Mouse (Mus musculus) gastrocnemius, postnatal 14 days (tissue): ENCODE data around the gene Slc22a20. TPM values are rescaled to one million over a fixed set of nuclear protein-coding genes. Genes with fewer than 3 reads are reported as not detected.

Source experiments
- DNase-seq: peaks from one replicate; pipeline ENCODE4 v3.0.0; 2021; ENCODE audit warnings: mixed read lengths
- intact Hi-C: fragments of 180-260 bp; cut with DNase I; formaldehyde crosslinking; loops from one replicate; pipeline ENCODE4 v1.15.1; 2025; ENCODE audit warnings: low total_unique reads
- long read RNA-seq, 2 experiments: library from polyadenylated mRNA; stranded (forward); transcript quantifications; one replicate each; pipeline ENCODE4 v2.0.0; 2021
- total RNA-seq, 2 experiments: library from RNA; stranded (reverse); gene quantifications; 2 replicates each; pipeline ENCODE4 v1.2.3; 2021

Gene Slc22a20
- total RNA-seq: not detected
- long read RNA-seq, experiment 1: 0 reads
- long read RNA-seq, experiment 2: 0 reads

- no peak for DNase-seq
- intact Hi-C loops: no loop called here
Observed at GRCm38 (mm10) chr19:5986043-5986442, at the start of gene Slc22a20. Gene Slc22a20 (minus strand): TSS chr19:5986143.

- intact Hi-C loops: no loop called here
Observed at GRCm38 (mm10) chr19:6030520-6031280, 44.8 kb upstream of the Slc22a20 start.

GRCm38 (mm10) chr19:6029426-6029825 lies 43.5 kb upstream of the Slc22a20 start:
- intact Hi-C loops: no loop called here

More at GRCm38 (mm10) chr19:6030520-6031280, 44.8 kb upstream of the Slc22a20 start:
- DNase-seq: no peak

GRCm38 (mm10) chr19:6028991-6029390 lies 43.0 kb upstream of the Slc22a20 start:
- DNase-seq: no peak
- intact Hi-C loops: no loop called here

More at GRCm38 (mm10) chr19:6029426-6029825, 43.5 kb upstream of the Slc22a20 start:
- DNase-seq: no peak

GRCm38 (mm10) chr19:6023930-6024329 lies 38.0 kb upstream of the Slc22a20 start:
- intact Hi-C loops: no loop called here
- DNase-seq: no peak

GRCm38 (mm10) chr19:6023059-6023458 lies 37.1 kb upstream of the Slc22a20 start:
- intact Hi-C loops: no loop called here
- no peak for DNase-seq

- no peak for DNase-seq
- intact Hi-C loops: loop anchor here (2.0 kb wide), 1 partner anchor 53 kb away; no protein-coding TSS in a partner anchor
Observed at GRCm38 (mm10) chr19:6020276-6020675, 34.3 kb upstream of the Slc22a20 start.

- DNase-seq: peak; percentile 88
Observed at GRCm38 (mm10) chr19:6018142-6019089, 32.5 kb upstream of the Slc22a20 start.

GRCm38 (mm10) chr19:6016532-6016931 lies 30.6 kb upstream of the Slc22a20 start:
- intact Hi-C loops: loop anchor here (10.0 kb wide), 1 partner anchor 102 kb away; the partner anchor contains the start of gene Dpf2

More at GRCm38 (mm10) chr19:6018142-6019089, 32.5 kb upstream of the Slc22a20 start:
- intact Hi-C loops: loop anchor here (10.0 kb wide), 1 partner anchor 104 kb away; the partner anchor contains the start of gene Dpf2

GRCm38 (mm10) chr19:6015511-6016315 lies 29.8 kb upstream of the Slc22a20 start, which contains the start of gene Capn1:
Gene Capn1 (minus strand): TSS chr19:6015897.
- peak; percentile 87 for DNase-seq
- intact Hi-C loops: loop anchor here (10.0 kb wide), 1 partner anchor 101 kb away; the partner anchor contains the start of gene Dpf2

More at GRCm38 (mm10) chr19:6016532-6016931, 30.6 kb upstream of the Slc22a20 start:
- DNase-seq: no peak

- DNase-seq: peak; percentile 67
- intact Hi-C loops: loop anchor here (10.0 kb wide), 1 partner anchor 100 kb away; the partner anchor contains the start of gene Dpf2
Observed at GRCm38 (mm10) chr19:6014991-6015510, 29.1 kb upstream of the Slc22a20 start.

GRCm38 (mm10) chr19:6013691-6014090 lies 27.7 kb upstream of the Slc22a20 start:
- intact Hi-C loops: loop anchor here (10.0 kb wide), 1 partner anchor 99 kb away; the partner anchor contains the start of gene Dpf2
- DNase-seq: no peak

- intact Hi-C loops: no loop called here
Observed at GRCm38 (mm10) chr19:6009137-6009536, 23.2 kb upstream of the Slc22a20 start.

GRCm38 (mm10) chr19:6007013-6007412 lies 21.1 kb upstream of the Slc22a20 start:
- intact Hi-C loops: no loop called here
- no peak for DNase-seq

More at GRCm38 (mm10) chr19:6009137-6009536, 23.2 kb upstream of the Slc22a20 start:
- no peak for DNase-seq

GRCm38 (mm10) chr19:6005541-6005940 lies 19.6 kb upstream of the Slc22a20 start:
- no peak for DNase-seq
- intact Hi-C loops: no loop called here

GRCm38 (mm10) chr19:5999969-6000368 lies 14.0 kb upstream of the Slc22a20 start:
- no peak for DNase-seq
- intact Hi-C loops: no loop called here

GRCm38 (mm10) chr19:5998180-5998579 lies 12.2 kb upstream of the Slc22a20 start:
- no peak for DNase-seq
- intact Hi-C loops: no loop called here

GRCm38 (mm10) chr19:5994711-5995110 lies 8.8 kb upstream of the Slc22a20 start:
- no peak for DNase-seq
- intact Hi-C loops: no loop called here
